Mouse (Mus musculus) embryo, embryonic 11 days (tissue): ENCODE data around the gene Peli1.

Experiments
- DNase-seq: peaks from one replicate; pipeline ENCODE4 v3.0.0-alpha.2; 2015

Gene Peli1

DNA sequence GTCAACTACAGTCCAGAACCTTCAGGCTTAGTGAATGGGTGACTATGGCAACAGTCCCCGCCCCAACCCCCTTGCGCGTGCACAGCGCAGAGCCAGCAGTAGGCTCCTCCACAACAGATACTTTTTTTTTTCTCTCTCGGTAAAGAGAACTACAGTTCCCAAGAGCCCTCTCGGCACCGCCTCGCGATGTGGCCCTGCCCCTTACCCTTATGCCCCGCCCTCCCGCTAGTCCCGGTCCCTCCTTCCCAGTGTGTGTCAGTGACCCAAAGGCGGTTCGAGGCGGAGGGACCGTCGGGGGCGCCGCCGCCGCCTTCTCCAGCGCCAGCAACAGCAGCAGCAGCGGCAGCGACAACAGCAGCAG lies at the start of gene Peli1:
Gene Peli1 (plus strand): TSS at position 225 of the 361 bp plus-strand sequence.
- peak; percentile 97 for DNase-seq

DNA sequence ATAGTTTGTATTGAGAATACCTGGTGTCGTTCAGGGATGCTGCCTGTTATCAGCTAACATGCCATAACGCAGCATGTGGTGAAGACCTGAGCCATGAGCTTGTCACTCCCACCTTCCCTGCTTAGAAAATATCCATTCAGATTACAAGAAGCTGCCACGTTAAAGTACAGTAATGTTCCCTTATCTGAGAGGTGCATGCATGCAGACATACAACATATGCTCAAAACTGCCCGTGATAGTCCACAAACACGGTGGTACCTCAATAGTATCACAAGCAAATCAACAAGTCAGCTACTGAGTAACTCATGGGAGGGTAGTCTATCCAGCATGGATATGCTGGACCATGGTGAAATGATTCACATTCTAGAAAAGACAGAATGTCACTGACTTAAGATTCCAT lies 48.5 kb upstream of the Peli1 start:
- DNase-seq = no peak

DNA sequence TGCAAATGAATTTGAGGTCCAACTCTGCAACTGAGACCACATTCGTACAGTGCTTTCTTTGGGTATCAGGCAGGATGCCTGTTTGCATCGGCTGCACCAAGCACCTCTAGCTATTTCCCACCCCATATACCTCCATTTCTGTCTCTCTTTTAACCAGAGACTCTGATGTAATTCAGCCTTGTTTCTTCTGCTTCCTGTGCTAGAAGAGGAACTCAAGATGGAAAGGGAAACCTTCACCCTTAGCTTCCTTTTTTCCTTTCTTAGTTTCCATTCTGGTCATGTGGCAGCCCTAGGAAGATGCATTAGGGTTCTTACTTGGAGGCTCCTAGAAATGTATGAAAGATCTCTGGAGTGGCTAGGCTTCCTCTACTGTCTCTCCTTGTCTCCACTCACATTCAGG lies 44.9 kb upstream of the Peli1 start:
- no peak for DNase-seq

DNA sequence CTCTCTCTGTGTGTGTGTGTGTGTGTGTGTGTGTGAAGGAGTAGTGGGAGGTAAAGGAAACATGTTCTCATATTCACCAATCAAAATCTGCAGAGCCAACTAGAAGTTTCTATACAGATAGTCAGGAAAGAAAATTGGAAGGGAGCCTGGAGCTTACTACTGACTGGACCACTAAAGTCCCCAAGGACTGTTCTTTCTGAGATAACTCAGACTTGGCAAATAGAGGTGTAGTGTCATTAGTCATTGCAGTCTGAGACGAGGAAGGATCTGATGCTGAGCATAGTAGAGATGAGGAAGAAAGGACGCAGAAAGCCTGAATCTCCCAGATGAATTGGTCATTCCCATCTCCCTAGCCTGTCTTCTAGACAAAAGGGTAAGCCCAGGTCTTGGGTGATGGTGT lies 43.2 kb upstream of the Peli1 start:
- DNase-seq = no peak

DNA sequence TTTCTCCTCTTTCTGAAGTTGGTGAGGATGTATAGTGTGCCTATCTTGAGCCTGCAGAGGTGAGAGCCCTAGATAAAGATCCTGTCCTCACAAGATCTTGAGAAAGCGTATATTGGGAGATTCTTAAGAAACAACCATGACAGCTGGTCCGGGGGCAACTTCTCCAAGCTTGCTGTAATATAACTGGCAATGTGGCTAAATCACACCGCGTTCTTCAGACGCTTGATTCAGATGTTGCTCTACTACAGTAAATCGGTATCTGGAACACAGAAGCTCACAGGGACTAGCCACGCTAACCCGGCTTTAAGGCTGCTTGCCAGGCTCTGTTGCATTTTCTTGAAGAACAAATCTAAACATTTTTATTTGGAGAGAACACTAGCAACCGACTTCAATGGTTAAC lies 39.4 kb upstream of the Peli1 start:
- no peak for DNase-seq

DNA sequence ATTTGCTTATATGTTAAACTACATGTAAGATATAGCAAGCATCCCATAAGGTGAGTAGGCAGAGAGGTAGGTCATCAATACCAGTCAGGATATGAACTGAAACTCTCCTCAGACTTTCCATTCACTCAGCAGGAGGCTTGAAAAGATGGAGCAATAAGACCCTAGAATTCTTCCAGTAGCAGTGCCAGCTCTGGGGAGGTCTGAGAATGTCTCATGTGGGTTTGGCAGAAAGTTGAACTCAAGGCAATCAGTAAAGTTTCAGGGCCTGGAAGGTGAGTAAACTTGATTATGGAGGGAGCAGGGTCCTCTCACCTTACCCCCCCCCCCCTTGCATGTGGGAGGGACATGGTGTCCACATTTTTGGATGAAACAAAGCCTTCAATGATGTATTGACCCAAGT lies 36.5 kb upstream of the Peli1 start:
- no peak for DNase-seq

DNA sequence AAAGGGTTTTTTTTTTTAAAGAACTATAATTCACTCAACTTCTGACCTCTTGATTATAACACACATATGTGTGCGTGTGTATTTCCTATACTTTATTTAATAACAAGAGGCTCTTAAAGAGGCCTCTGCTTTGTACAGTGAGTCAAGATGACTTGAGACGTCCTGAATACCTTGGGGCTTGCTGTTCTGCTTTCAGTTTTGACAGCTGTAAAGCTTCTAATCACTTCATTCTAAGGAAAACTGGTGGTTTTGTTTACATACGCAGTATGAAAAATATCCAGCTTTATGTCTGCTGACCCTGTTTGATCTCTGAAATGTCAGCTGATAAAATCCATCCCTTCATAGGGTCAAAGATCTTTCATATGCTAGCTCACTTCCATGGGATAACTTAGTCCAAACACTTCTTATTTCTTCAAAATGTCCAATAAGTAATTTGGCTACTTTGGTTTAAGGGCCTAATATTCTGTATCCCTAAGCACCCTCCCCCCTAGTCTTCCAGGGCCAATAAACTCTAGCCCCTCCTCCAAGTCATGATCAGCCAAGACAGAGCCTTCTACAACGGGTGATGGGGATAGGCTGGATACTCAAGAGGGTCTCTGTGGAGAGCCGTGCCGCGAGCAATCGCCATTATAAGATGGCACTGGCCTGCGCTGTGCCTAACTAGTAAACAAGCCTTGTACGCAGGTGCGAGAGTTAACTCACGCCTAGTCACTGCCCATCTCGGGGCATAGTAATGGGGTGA lies 34.8 kb upstream of the Peli1 start:
- DNase-seq = no peak

DNA sequence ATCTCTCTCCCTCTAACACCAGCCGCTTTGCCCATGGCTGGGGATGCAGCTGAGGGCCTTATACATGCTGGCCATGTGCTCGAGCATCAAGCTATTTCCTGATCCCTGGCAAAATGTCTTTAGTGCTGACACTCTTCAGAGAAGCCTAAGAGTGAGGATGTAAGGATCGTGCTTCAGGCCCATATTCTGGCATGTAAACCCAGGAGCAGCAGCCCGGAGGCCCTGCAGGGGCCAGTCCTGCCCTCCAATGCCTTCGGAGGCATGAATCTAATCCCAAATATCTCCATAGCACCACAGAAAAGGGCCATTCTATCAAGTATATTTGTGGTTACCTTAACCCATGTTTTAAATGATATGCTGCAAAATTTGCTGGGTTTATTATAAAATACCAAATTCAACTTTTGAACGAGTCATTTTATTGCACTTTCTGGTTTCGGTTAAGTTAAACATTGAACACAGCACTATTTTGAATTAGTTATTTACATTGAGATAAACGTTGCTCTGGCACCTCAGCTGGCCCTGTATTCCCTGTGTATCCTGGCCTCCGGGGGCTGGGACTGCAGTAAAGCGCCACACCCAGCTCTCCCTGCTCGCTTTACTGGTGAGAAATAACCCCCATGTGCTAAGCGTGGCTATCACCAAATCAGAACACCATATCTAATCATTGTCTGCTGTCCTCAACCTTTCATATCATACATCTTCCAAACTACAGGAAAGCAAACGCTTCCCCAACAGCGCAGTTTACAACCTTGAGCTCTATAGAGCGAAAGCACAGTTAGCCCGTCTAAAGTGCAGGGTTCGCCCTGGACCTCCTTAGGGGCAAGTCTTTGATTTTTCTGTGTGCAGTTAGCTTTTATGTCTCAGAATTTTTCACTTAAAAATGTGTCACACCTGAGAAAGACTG lies 33.3 kb upstream of the Peli1 start:
- no peak for DNase-seq

DNA sequence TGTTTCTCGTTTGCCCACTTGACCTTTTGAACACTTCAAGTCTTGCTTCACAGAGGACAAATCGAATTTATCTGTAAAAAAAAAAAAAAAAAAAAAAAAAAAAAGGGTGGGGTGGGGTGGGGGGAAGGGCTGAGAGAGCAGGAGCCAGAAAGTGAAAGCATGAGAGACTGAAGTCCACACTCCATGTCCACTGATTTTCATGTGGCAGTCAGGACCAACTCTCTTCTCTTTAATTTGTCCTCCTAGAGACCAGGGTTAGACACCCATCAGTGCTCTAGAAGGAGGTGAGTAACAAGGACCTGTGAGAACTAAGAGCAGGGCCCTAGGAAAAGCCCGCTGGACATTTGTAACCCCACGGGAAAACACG lies 32.7 kb upstream of the Peli1 start:
- no peak for DNase-seq

DNA sequence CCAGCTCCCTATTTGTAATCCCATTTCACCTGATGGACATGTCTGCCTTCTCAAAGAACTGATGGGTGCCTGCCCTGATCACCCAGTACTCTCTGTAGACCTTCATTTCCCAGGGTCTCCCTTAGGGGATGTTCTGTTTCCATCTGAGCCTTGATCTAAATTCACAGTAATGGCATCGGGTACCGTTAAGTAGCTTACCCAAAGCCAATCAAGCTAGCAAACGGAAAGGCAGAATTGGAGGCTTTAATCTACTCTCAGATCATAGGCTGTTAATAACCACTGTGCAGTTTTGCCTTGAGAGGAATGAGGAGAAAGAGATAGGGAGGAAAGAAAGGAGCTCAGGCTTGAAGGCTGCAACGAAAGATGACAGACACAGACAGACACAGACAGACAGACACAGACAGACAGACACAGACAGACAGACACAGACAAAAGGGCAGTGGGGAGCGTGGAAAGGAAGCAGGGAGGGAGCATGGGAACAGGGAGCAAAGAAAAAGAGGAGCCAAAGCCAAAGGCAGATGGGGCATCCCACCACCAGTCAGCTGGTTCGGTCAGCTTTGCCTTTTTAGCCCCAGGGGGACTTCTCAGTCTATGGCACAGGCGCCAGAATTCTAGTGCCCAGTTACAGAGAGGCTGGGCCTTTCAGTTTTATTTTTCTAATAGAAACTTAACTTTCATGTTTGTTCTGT lies 30.6 kb upstream of the Peli1 start:
- DNase-seq = no peak

DNA sequence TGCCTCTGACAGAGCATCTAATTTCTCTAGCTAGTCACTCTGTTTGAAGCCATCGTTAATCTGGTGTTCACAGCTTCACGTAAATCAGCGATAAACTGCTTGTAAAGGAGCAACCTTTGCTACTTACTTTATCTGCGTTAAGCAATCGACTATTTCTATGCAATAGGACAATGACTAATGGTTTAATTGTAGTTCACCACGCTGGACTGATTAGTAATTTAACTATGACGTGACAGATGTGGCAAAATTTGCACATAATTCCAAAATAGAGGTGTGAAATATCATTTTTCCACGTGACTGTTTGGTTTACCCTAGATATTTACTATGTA lies 30.1 kb upstream of the Peli1 start:
- DNase-seq = no peak

DNA sequence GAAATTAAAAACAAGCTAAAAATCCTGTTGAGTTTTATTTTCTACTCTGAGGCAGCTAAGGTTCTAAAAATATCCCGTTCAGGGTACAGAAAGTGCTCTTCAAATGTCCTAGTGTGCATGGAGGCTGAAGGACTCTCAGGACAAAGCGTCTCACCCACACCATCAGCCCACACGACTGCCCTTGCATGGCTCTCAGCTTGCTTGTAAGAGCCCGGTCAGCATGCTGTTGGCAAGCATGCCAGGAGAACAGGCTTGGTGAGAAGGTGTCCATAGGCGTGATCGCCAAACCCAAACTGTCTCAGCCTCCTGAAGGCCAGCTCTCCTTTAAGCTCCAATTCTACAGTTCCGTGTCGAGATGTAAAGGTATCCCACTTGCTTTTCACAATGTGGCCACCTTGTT lies 29.7 kb upstream of the Peli1 start:
- DNase-seq = no peak

DNA sequence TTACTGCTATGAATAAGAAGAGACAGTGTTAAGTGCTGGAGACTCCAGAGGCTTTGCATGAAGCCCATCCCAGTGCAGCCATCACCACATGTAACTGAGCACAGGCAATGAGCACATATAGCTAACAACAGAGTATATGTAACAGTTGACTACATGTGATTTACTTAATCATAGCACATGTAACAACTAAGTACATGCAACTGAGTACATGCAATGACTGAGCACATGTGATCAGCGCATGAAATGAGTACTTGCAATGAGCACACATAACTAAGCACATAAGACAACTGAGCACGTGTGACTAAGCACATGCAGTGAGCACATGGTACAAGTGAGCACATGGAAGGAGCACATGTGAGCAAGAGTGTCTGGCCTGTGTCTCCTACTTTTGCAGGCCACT lies 29.0 kb upstream of the Peli1 start:
- DNase-seq = no peak

DNA sequence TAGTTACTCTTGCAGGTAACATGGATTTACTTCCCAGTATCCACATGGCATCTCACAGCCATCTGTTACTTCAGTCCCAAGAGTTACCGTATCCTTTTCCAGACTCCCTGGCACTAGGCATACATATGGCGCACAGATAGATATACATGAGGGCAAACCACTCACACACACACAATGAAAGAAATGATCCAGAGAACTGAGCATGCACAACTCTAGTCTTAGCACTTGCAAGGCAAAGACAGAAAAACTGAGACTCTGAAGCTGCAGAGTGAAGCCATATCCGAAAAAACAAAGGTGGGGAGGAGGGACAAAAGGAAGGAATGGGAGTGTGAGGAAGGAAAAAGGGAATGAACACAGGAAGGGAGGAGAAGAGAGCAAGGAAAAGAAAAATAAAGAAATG lies 27.8 kb upstream of the Peli1 start:
- DNase-seq = no peak

DNA sequence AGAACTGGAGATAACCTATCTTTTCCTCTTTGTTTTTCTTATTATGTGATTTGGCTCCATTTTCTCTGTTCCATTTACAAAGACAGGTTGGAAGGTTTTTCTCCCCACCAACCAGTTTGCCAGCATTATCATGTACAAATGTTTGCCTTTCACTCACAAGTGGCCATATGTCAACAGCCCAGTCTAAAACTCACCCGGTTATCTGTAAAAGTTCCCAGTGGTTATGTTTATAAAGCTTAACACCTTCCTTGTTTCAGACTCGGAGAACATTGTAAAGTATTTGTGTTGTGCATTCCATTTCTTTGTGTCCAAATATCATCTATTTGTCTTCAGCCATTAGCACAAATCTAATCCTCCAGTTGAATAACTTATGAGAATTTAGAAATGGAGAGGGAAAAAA lies 11.7 kb upstream of the Peli1 start:
- no peak for DNase-seq

DNA sequence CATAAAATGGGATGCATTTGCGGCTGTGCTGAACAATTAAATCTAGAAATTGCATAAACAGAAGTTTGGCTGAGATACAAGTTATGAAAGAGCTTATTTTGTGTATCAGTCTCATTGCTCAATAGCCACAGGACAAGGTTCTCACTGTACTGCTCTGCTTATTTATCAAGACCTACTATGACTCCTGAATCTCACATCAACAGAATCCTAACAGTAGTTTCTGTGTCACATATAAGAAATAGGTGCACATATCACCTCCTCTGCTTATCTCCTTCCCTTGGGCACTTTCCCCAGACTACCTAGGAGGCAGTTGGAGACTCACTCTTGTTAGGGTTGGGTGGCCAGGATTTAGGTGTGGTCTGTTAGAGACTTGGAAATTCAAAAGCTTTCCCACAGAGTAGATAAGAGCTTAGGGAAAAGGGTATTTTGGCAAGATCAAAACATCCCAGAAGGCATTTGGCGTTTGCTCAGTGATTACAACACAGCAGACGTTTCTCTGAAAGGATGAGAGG lies 11.2 kb upstream of the Peli1 start:
- no peak for DNase-seq

DNA sequence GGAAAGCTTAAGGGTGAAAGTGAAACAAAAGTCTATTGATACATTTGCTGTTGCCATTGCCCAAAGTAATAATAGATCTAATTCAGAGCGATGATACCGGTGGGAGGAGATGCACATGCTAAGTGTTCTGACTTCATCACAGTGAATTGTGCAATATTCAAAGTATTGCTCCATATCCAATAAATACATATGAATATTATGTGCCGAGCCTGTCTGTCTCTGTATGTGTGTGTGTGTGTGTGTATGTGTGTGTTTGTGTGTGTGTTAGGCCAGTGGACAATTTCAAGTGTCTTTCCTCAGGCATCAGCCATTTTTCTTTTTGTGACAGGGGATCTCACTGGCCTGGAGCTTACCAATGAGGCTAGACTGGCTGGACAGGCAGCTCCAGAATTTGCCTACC lies 9.9 kb upstream of the Peli1 start:
- DNase-seq = no peak

DNA sequence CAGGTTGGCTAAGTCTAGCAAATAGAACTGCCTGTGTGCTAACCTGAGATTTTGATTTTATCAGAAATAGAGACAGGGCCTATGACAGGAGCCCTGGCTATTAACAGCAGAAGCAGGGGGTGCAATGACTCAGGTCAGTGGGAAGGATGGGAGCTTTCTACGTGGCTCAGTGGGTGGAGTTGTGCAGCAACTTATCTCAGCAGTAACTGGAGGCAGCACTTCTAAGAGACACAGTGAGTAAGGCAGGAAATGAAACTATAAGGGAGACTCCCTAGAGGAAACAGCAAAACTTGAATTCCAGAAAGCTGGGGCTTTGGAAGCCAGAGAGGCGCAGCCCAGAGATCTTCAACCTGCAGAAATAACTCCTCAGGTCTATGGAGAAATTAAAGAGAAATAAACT lies 8.4 kb upstream of the Peli1 start:
- peak; percentile 9 for DNase-seq

DNA sequence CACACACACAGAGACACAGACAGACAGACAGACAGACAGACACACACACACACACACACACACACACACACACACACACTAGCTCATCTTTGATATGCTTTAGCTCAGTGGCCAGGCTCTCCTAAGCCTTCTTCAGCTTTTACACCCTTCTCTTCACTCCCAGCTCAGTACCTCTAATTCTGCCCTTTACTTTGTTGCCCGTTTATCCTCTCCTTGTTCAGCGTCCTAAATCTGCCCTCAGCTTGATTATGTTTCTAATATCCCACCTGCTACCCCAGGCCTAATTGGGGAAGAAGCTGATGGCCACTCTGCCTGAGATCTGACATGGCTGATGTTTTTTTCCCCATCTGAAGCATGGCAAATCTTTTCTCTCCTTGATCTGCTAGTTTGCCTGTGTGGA lies 2.7 kb upstream of the Peli1 start:
- DNase-seq = no peak

DNA sequence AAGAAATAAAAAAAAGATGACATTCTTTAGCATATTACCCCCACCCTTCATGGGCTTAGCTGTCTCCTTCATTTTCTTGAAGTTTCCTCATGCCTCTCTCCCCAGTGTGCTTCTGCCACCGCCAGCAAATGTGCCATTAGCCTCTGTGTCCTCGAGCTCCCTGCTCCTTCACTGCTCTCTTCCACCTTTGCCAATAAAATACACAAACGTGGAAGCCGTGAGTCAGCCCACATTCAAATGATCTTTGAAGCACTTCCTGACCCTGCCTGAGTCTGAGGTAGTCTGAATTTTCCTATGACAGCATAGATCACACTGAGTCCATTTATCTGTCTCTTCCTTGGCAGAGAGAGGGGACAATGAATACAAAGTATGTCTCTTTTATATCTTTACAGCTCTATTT lies 1.5 kb upstream of the Peli1 start:
- DNase-seq = no peak

DNA sequence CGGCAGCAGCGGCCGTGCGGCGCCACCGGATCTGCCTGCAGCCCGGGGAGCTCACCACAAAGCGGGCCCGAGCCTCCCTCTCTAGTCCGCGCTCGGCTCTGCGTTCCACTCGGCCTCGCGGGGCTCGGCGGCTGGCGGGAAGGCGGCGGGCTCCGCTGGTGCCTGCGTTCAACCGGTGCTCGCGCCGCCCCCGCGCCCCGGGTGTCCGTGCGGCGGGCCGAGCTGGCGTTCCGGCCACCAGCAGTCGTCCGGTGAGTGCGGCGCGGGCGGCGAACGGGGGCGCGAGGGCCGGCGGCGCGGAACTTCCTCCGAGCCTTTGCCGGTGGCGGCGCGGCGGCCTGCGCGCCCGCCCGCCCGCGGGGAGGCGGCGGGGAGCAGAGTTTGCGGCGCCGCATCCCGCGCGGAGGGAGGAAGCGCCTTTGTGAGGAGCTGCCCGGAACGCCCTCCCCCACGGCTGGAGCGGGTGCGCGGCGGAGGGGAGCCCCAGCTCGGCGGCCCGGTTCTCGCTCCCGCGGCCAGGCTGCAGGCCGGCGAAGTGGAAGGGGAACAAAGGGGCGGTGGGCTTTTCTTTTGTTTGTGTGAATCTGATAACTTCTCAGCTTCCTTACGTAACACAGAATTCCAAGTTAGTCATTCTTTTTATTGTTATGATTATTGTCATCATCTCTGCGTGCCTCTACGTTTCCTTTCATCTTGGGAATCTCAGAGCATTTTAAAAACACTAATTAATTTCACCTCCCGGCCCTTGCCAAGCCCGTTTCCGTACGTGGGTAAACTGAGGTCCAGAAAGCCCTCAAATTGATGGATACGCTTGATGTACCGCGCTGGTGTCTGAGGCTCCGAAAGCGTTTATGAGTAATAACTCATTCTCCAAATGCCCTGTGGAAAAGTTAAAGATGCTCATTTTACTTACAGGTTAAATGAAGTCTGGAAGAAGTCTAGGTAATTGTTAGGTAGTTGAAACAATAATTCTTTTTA lies 626 bp downstream of the Peli1 start:
- DNase-seq = peak; percentile 78

DNA sequence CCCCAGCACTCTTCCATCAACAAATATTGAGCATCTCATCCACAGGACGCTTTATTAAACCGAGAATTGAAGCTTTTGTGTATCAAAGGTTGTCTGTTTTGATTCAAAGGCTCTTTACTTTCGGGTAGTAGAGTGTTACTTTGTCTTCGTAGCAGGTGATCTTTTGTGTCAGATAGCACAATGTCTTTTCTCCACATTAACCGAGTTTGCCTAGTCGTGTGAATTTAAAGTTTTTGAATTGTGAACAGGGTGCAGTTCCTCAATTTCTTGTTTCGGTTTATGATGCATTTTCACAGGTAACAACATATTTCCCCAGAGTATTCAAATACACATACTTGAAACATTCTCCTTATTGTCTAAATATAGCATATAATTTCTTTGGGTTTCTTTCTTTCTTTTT lies 1.5 kb downstream of the Peli1 start:
- no peak for DNase-seq
